Mouse (Mus musculus) heart, adult 18-20 months (tissue): Measurements from ENCODE around the gene Il17a. TPM values are rescaled to one million over a fixed set of nuclear protein-coding genes. Genes with fewer than 3 reads are reported as not detected.

Source experiments
- microRNA-seq, 2 experiments: library from miRNA; unstranded; fragments of <30 nt; microRNA quantifications; one replicate each; pipeline ENCODE4 v1.2.0; 2022
- total RNA-seq, 2 experiments: library from RNA; stranded (reverse); gene quantifications; 2 replicates each; pipeline ENCODE4 v1.2.3; 2021

Il17a gene
- total RNA-seq, 2 experiments from 2014 or later: not detected

Small RNA genes lying within 50 kb of the gene (microRNA-seq; reads per million reads assigned to microRNA genes)
- 9.1 to 13.8 reads per million in 2 experiments for gene Mir133b

Other genes starting within 250 kb of the Il17a start
- not detected for gene Pkhd1, start 112.8 kb upstream of the Il17a start, total RNA-seq
- gene Il17f, start 59.7 kb downstream of the Il17a start, total RNA-seq: not detected
- 1 to 10 TPM; 5.5 to 6.3 TPM for gene Mcm3, start 89.4 kb downstream of the Il17a start, total RNA-seq
- gene Paqr8, start 159.7 kb downstream of the Il17a start, total RNA-seq: 1 to 10 TPM in 1 of 2 experiments, under 1 TPM in 1; 0.79 to 1.4 TPM
- gene Efhc1, start 220.7 kb downstream of the Il17a start, total RNA-seq: under 1 TPM; 0.32 to 0.82 TPM